Mouse (Mus musculus): ENCODE measurements around the gene Dctn1. TPM values are rescaled to one million over a fixed set of nuclear protein-coding genes. Genes with fewer than 3 reads are reported as not detected.

Gene Dctn1
- polyA plus RNA-seq, 1 experiment from 2014 or later: 55.3 TPM

GRCm38 (mm10) chr6:83127419-83127818, 38.3 kb upstream of the Dctn1 start:
- no peaks in the 10 kb centered on the region for H3K36me3 ChIP-seq (ENCODE audit: insufficient read depth, low read length)
- H3K9me3 ChIP-seq (ENCODE audit: low read length): no peaks in the 10 kb centered on the region
- H3K27ac ChIP-seq (ENCODE audit: low read length): no peak overlapping the region
- ATAC-seq (no peak), DNase-seq (ENCODE audit: low spot score) (no peak)
- H3K4me1 ChIP-seq (ENCODE audit: insufficient read depth, low read depth, low read length): peaks cover 9% of the 10 kb centered on the region
- H3K27me3 ChIP-seq (replicated peaks; ENCODE audit: insufficient read depth, low read length): no peaks in the 10 kb centered on the region
- 87% methylated on average over 5 of the region's 5 CpGs for WGBS
- no peak for TF ChIP-seq EP300 (IDR thresholded peaks at IDR 0.05)
- TF ChIP-seq CTCF (IDR thresholded peaks at IDR 0.05): peak; percentile 49
- no peak overlapping the region for H3K4me2 ChIP-seq (replicated peaks; ENCODE audit: low read depth, low read length)
- no peak overlapping the region for H3K4me3 ChIP-seq (ENCODE audit: low read depth, low read length)
- no peak overlapping the region for H3K9ac ChIP-seq (replicated peaks; ENCODE audit: low read depth)

GRCm38 (mm10) chr6:83131469-83132034, 34.2 kb upstream of the Dctn1 start:
- TF ChIP-seq CTCF (IDR thresholded peaks at IDR 0.05): no peak
- peak; percentile 82 for TF ChIP-seq EP300 (IDR thresholded peaks at IDR 0.05)
- Histone ChIP-seq H3K36me3 (ENCODE audit: insufficient read depth, low read length) (no peaks in the 10 kb centered on the region), H3K9ac (replicated peaks; ENCODE audit: low read depth) (no peak overlapping the region), H3K4me3 (ENCODE audit: low read depth, low read length) (no peak overlapping the region), H3K9me3 (ENCODE audit: low read length) (no peaks in the 10 kb centered on the region), H3K27ac (ENCODE audit: low read length) (peak overlapping the region; percentile 54), H3K4me1 (ENCODE audit: insufficient read depth, low read depth, low read length) (peaks cover 17% of the 10 kb centered on the region; the same call in 1 of the 2 replicates), H3K4me2 (replicated peaks; ENCODE audit: low read depth, low read length) (0 out of 2 replicates have a peak overlapping the region, but pooled peaks have one; percentile 0), H3K27me3 (replicated peaks; ENCODE audit: insufficient read depth, low read length) (no peaks in the 10 kb centered on the region)
- ATAC-seq: peak; percentile 82
- DNase-seq (ENCODE audit: low spot score): peak; percentile 90
- WGBS: 32% methylated on average over 6 of the region's 6 CpGs

- DNase-seq (ENCODE audit: low spot score): no peak
- Histone ChIP-seq H3K27me3 (replicated peaks; ENCODE audit: insufficient read depth, low read length) (no peaks in the 10 kb centered on the region), H3K36me3 (ENCODE audit: insufficient read depth, low read length) (no peaks in the 10 kb centered on the region), H3K4me1 (ENCODE audit: insufficient read depth, low read depth, low read length) (peaks cover 20% of the 10 kb centered on the region; the same call in 1 of the 2 replicates), H3K4me3 (ENCODE audit: low read depth, low read length) (no peak overlapping the region), H3K9me3 (ENCODE audit: low read length) (no peaks in the 10 kb centered on the region), H3K9ac (replicated peaks; ENCODE audit: low read depth) (no peak overlapping the region), H3K27ac (ENCODE audit: low read length) (0 out of 2 replicates have a peak overlapping the region, but pooled peaks have one; percentile 11), H3K4me2 (replicated peaks; ENCODE audit: low read depth, low read length) (no peak overlapping the region)
- no peak for ATAC-seq
- 58% methylated on average over 9 of the region's 9 CpGs for WGBS
- TF ChIP-seq EP300 (IDR thresholded peaks at IDR 0.05) (no peak), CTCF (IDR thresholded peaks at IDR 0.05) (no peak)
Measured at GRCm38 (mm10) chr6:83132176-83132919, 33.4 kb upstream of the Dctn1 start.

GRCm38 (mm10) chr6:83134226-83134625, 31.5 kb upstream of the Dctn1 start:
- H3K4me1 ChIP-seq (ENCODE audit: insufficient read depth, low read depth, low read length): peaks cover 23% of the 10 kb centered on the region; the same call in 1 of the 2 replicates
- H3K27ac ChIP-seq (ENCODE audit: low read length): no peak overlapping the region
- no peak overlapping the region for H3K4me3 ChIP-seq (ENCODE audit: low read depth, low read length)
- WGBS: 60% methylated on average over 3 of the region's 3 CpGs
- H3K4me2 ChIP-seq (replicated peaks; ENCODE audit: low read depth, low read length): no peak overlapping the region
- DNase-seq (ENCODE audit: low spot score) (no peak), ATAC-seq (no peak)
- TF ChIP-seq CTCF (IDR thresholded peaks at IDR 0.05) (no peak), EP300 (IDR thresholded peaks at IDR 0.05) (no peak)
- H3K9ac ChIP-seq (replicated peaks; ENCODE audit: low read depth): no peak overlapping the region
- H3K9me3 ChIP-seq (ENCODE audit: low read length): no peaks in the 10 kb centered on the region
- H3K36me3 ChIP-seq (ENCODE audit: insufficient read depth, low read length): no peaks in the 10 kb centered on the region
- H3K27me3 ChIP-seq (replicated peaks; ENCODE audit: insufficient read depth, low read length): no peaks in the 10 kb centered on the region

GRCm38 (mm10) chr6:83134951-83135513, 30.7 kb upstream of the Dctn1 start, which contains the start of gene Rtkn:
TSS of gene Rtkn (plus strand) at chr6:83135463.
- DNase-seq (ENCODE audit: low spot score): peak; percentile 44

GRCm38 (mm10) chr6:83135571-83136161, 30.1 kb upstream of the Dctn1 start:
- ATAC-seq (peak; percentile 18), DNase-seq (ENCODE audit: low spot score) (peak; percentile 76)
- H3K9me3 ChIP-seq (ENCODE audit: low read length): no peaks in the 10 kb centered on the region
- TF ChIP-seq CTCF (IDR thresholded peaks at IDR 0.05) (no peak), EP300 (IDR thresholded peaks at IDR 0.05) (no peak)
- H3K27me3 ChIP-seq (replicated peaks; ENCODE audit: insufficient read depth, low read length): no peaks in the 10 kb centered on the region
- peaks cover 23% of the 10 kb centered on the region; the same call in 1 of the 2 replicates for H3K4me1 ChIP-seq (ENCODE audit: insufficient read depth, low read depth, low read length)
- peak overlapping the region; percentile 52 for H3K9ac ChIP-seq (replicated peaks; ENCODE audit: low read depth)
- H3K36me3 ChIP-seq (ENCODE audit: insufficient read depth, low read length): no peaks in the 10 kb centered on the region
- H3K4me3 ChIP-seq (ENCODE audit: low read depth, low read length): peak overlapping the region; percentile 51
- WGBS: 7% methylated on average over 35 of the region's 37 CpGs
- H3K27ac ChIP-seq (ENCODE audit: low read length): peak overlapping the region; percentile 96
- H3K4me2 ChIP-seq (replicated peaks; ENCODE audit: low read depth, low read length): peak overlapping the region; percentile 89

More at GRCm38 (mm10) chr6:83134951-83135513, 30.7 kb upstream of the Dctn1 start, which contains the start of gene Rtkn:
- Histone ChIP-seq H3K27me3 (replicated peaks; ENCODE audit: insufficient read depth, low read length) (no peaks in the 10 kb centered on the region), H3K4me1 (ENCODE audit: insufficient read depth, low read depth, low read length) (peaks cover 23% of the 10 kb centered on the region; the same call in 1 of the 2 replicates), H3K9ac (replicated peaks; ENCODE audit: low read depth) (peak within 1 kb of the TSS; percentile 52), H3K4me2 (replicated peaks; ENCODE audit: low read depth, low read length) (peak within 1 kb of the TSS; percentile 89), H3K4me3 (ENCODE audit: low read depth, low read length) (peak within 1 kb of the TSS; percentile 51), H3K9me3 (ENCODE audit: low read length) (no peaks in the 10 kb centered on the region), H3K27ac (ENCODE audit: low read length) (peak within 1 kb of the TSS; percentile 96), H3K36me3 (ENCODE audit: insufficient read depth, low read length) (no peaks in the 10 kb centered on the region)
- no peak for ATAC-seq
- TF ChIP-seq EP300 (IDR thresholded peaks at IDR 0.05) (no peak), CTCF (IDR thresholded peaks at IDR 0.05) (no peak)
- 46% methylated on average over 7 of the region's 7 CpGs for WGBS
